Mouse (Mus musculus): ENCODE measurements at regions not wholly inside any gene's neighbourhood (a gene's known extent, or its start where the extent isn't known, plus 50 kb on each side); places are given as distances from the start of the nearest gene placed in this dataset.

GRCm38 (mm10) chr8:92066435-92066834 lies 264.6 kb upstream of the Irx3 start:
- ATAC-seq (ENCODE audit: low FRiP score) = no peak
- WGBS = 19% methylated on average over 8 of the region's 8 CpGs

GRCm38 (mm10) chr8:92065554-92066239 lies 263.8 kb upstream of the Irx3 start:
- no peaks in the 10 kb centered on the region for H3K36me3 ChIP-seq (replicated peaks; ENCODE audit: control insufficient read depth, insufficient read depth)
- DNase-seq (ENCODE audit: low spot score) = peak; percentile 50
- peaks cover 11% of the 10 kb centered on the region for H3K27me3 ChIP-seq (ENCODE audit: control insufficient read depth, insufficient read depth, low read length)
- H3K4me2 ChIP-seq (replicated peaks) = no peak overlapping the region
- H3K4me3 ChIP-seq (replicated peaks; ENCODE audit: low read length) = no peak overlapping the region
- H3K9ac ChIP-seq = 0 out of 2 replicates have a peak overlapping the region, but pooled peaks have one; percentile 16
- 2% methylated on average over 9 of the region's 9 CpGs for WGBS
- H3K4me1 ChIP-seq (replicated peaks; ENCODE audit: control insufficient read depth, insufficient read depth, low read length) = peaks cover 23% of the 10 kb centered on the region
- H3K27ac ChIP-seq = 0 out of 2 replicates have a peak overlapping the region, but pooled peaks have one; percentile 1
- no peak for ATAC-seq (ENCODE audit: low FRiP score)
- H3K9me3 ChIP-seq (ENCODE audit: control insufficient read depth, low read length) = no peaks in the 10 kb centered on the region

More at GRCm38 (mm10) chr8:92066435-92066834, 264.6 kb upstream of the Irx3 start:
- Histone ChIP-seq H3K36me3 (replicated peaks; ENCODE audit: control insufficient read depth, insufficient read depth) (no peaks in the 10 kb centered on the region), H3K9ac (no peak overlapping the region), H3K4me3 (replicated peaks; ENCODE audit: low read length) (no peak overlapping the region), H3K4me2 (replicated peaks) (no peak overlapping the region), H3K9me3 (ENCODE audit: control insufficient read depth, low read length) (no peaks in the 10 kb centered on the region), H3K27ac (no peak overlapping the region), H3K27me3 (ENCODE audit: control insufficient read depth, insufficient read depth, low read length) (peaks cover 17% of the 10 kb centered on the region), H3K4me1 (replicated peaks; ENCODE audit: control insufficient read depth, insufficient read depth, low read length) (peaks cover 26% of the 10 kb centered on the region)
- no peak for DNase-seq (ENCODE audit: low spot score)

GRCm38 (mm10) chr8:92064971-92065370 lies 263.1 kb upstream of the Irx3 start:
- Histone ChIP-seq H3K9me3 (ENCODE audit: control insufficient read depth, low read length) (no peaks in the 10 kb centered on the region), H3K4me3 (replicated peaks; ENCODE audit: low read length) (no peak overlapping the region), H3K27me3 (ENCODE audit: control insufficient read depth, insufficient read depth, low read length) (peaks cover 5% of the 10 kb centered on the region), H3K4me1 (replicated peaks; ENCODE audit: control insufficient read depth, insufficient read depth, low read length) (peaks cover 20% of the 10 kb centered on the region), H3K27ac (no peak overlapping the region), H3K36me3 (replicated peaks; ENCODE audit: control insufficient read depth, insufficient read depth) (no peaks in the 10 kb centered on the region), H3K4me2 (replicated peaks) (no peak overlapping the region), H3K9ac (no peak overlapping the region)
- 19% methylated on average over 4 of the region's 4 CpGs for WGBS
- ATAC-seq (ENCODE audit: low FRiP score) = no peak
- DNase-seq (ENCODE audit: low spot score) = no peak

GRCm38 (mm10) chr8:92064175-92064821 lies 262.4 kb upstream of the Irx3 start:
- Histone ChIP-seq H3K4me1 (replicated peaks; ENCODE audit: control insufficient read depth, insufficient read depth, low read length) (peaks cover 20% of the 10 kb centered on the region), H3K9ac (no peak overlapping the region), H3K4me3 (replicated peaks; ENCODE audit: low read length) (no peak overlapping the region), H3K27ac (no peak overlapping the region), H3K4me2 (replicated peaks) (no peak overlapping the region), H3K36me3 (replicated peaks; ENCODE audit: control insufficient read depth, insufficient read depth) (no peaks in the 10 kb centered on the region), H3K27me3 (ENCODE audit: control insufficient read depth, insufficient read depth, low read length) (peaks cover 8% of the 10 kb centered on the region), H3K9me3 (ENCODE audit: control insufficient read depth, low read length) (no peaks in the 10 kb centered on the region)
- 5% methylated on average over 9 of the region's 9 CpGs for WGBS
- ATAC-seq (ENCODE audit: low FRiP score) = no peak; the same call in 1 of the 2 replicates
- no peak for DNase-seq (ENCODE audit: low spot score)

GRCm38 (mm10) chr8:92063333-92063732 lies 261.5 kb upstream of the Irx3 start:
- no peak overlapping the region for H3K4me3 ChIP-seq (replicated peaks; ENCODE audit: low read length)
- WGBS = 82% methylated on average over 4 of the region's 4 CpGs
- no peak overlapping the region for H3K27ac ChIP-seq
- no peak for DNase-seq (ENCODE audit: low spot score)
- no peaks in the 10 kb centered on the region for H3K9me3 ChIP-seq (ENCODE audit: control insufficient read depth, low read length)
- no peak overlapping the region for H3K9ac ChIP-seq
- H3K4me1 ChIP-seq (replicated peaks; ENCODE audit: control insufficient read depth, insufficient read depth, low read length) = peaks cover 20% of the 10 kb centered on the region
- no peak overlapping the region for H3K4me2 ChIP-seq (replicated peaks)
- ATAC-seq (ENCODE audit: low FRiP score) = no peak
- peaks cover 17% of the 10 kb centered on the region for H3K27me3 ChIP-seq (ENCODE audit: control insufficient read depth, insufficient read depth, low read length)
- no peaks in the 10 kb centered on the region for H3K36me3 ChIP-seq (replicated peaks; ENCODE audit: control insufficient read depth, insufficient read depth)

- DNase-seq (ENCODE audit: low spot score) (no peak), ATAC-seq (ENCODE audit: low FRiP score) (no peak)
- Histone ChIP-seq H3K27me3 (ENCODE audit: control insufficient read depth, insufficient read depth, low read length) (peaks cover 21% of the 10 kb centered on the region), H3K27ac (no peak overlapping the region), H3K9me3 (ENCODE audit: control insufficient read depth, low read length) (no peaks in the 10 kb centered on the region), H3K4me3 (replicated peaks; ENCODE audit: low read length) (no peak overlapping the region), H3K4me1 (replicated peaks; ENCODE audit: control insufficient read depth, insufficient read depth, low read length) (peaks cover 5% of the 10 kb centered on the region), H3K36me3 (replicated peaks; ENCODE audit: control insufficient read depth, insufficient read depth) (no peaks in the 10 kb centered on the region), H3K9ac (no peak overlapping the region), H3K4me2 (replicated peaks) (no peak overlapping the region)
- WGBS = 28% methylated on average over 5 of the region's 5 CpGs
These were observed 257.6 kb upstream of the Irx3 start for GRCm38 (mm10) chr8:92059471-92059870.

- peaks cover 21% of the 10 kb centered on the region for H3K27me3 ChIP-seq (ENCODE audit: control insufficient read depth, insufficient read depth, low read length)
- DNase-seq (ENCODE audit: low spot score) = no peak
- no peak overlapping the region for H3K4me3 ChIP-seq (replicated peaks; ENCODE audit: low read length)
- H3K27ac ChIP-seq = no peak overlapping the region
- WGBS = 26% methylated on average over 10 of the region's 10 CpGs
- no peak for ATAC-seq (ENCODE audit: low FRiP score)
- no peaks in the 10 kb centered on the region for H3K4me1 ChIP-seq (replicated peaks; ENCODE audit: control insufficient read depth, insufficient read depth, low read length)
- no peak overlapping the region for H3K4me2 ChIP-seq (replicated peaks)
- H3K9me3 ChIP-seq (ENCODE audit: control insufficient read depth, low read length) = no peaks in the 10 kb centered on the region
- no peaks in the 10 kb centered on the region for H3K36me3 ChIP-seq (replicated peaks; ENCODE audit: control insufficient read depth, insufficient read depth)
- no peak overlapping the region for H3K9ac ChIP-seq
These were observed 257.1 kb upstream of the Irx3 start for GRCm38 (mm10) chr8:92058953-92059352.

- WGBS = 31% methylated on average over 8 of the region's 8 CpGs
- Histone ChIP-seq H3K4me2 (replicated peaks) (no peak overlapping the region), H3K9me3 (ENCODE audit: control insufficient read depth, low read length) (no peaks in the 10 kb centered on the region), H3K9ac (no peak overlapping the region), H3K27me3 (ENCODE audit: control insufficient read depth, insufficient read depth, low read length) (peaks cover 21% of the 10 kb centered on the region), H3K27ac (no peak overlapping the region), H3K4me3 (replicated peaks; ENCODE audit: low read length) (no peak overlapping the region), H3K36me3 (replicated peaks; ENCODE audit: control insufficient read depth, insufficient read depth) (no peaks in the 10 kb centered on the region), H3K4me1 (replicated peaks; ENCODE audit: control insufficient read depth, insufficient read depth, low read length) (no peaks in the 10 kb centered on the region)
- ATAC-seq (ENCODE audit: low FRiP score) (no peak), DNase-seq (ENCODE audit: low spot score) (no peak)
These were observed 256.0 kb upstream of the Irx3 start for GRCm38 (mm10) chr8:92057857-92058256.

GRCm38 (mm10) chr8:92055590-92055989 lies 253.7 kb upstream of the Irx3 start:
- no peak overlapping the region for H3K4me2 ChIP-seq (replicated peaks)
- peaks cover 21% of the 10 kb centered on the region for H3K27me3 ChIP-seq (ENCODE audit: control insufficient read depth, insufficient read depth, low read length)
- no peaks in the 10 kb centered on the region for H3K36me3 ChIP-seq (replicated peaks; ENCODE audit: control insufficient read depth, insufficient read depth)
- ATAC-seq (ENCODE audit: low FRiP score) (no peak), DNase-seq (ENCODE audit: low spot score) (no peak)
- H3K9ac ChIP-seq = no peak overlapping the region
- H3K4me3 ChIP-seq (replicated peaks; ENCODE audit: low read length) = no peak overlapping the region
- WGBS = 82% methylated on average over 4 of the region's 4 CpGs
- no peaks in the 10 kb centered on the region for H3K9me3 ChIP-seq (ENCODE audit: control insufficient read depth, low read length)
- H3K4me1 ChIP-seq (replicated peaks; ENCODE audit: control insufficient read depth, insufficient read depth, low read length) = no peaks in the 10 kb centered on the region
- H3K27ac ChIP-seq = no peak overlapping the region

Data from hindbrain, embryonic 14.5 days (tissue).